Mouse (Mus musculus): ENCODE measurements at regions not wholly inside any gene's neighbourhood (a gene's known extent, or its start where the extent isn't known, plus 50 kb on each side); places are given as distances from the start of the nearest gene placed in this dataset.

DNA sequence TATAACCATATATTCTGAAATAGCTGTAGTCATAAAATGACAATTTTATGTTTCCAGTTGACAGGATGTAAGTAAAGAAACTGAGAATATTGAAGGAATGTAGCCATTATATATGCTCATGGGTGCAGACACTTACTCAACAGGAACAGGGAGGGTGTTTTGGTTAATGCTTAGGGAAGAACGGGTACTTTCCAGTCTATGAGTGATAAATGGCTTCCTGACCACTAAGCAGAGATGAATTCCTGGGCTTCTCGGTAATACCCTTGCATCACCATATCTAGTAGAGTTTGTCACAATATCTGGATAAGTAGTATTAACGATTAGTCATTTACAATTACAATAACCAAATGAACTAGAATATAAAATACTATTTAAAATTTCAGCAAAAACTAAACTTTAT, 130.5 kb downstream of the Cxxc4 start:
- TF ChIP-seq CTCF (IDR thresholded peaks at IDR 0.05; ENCODE audit: low read depth, low read length) (no peak), GATA1 (IDR thresholded peaks at IDR 0.05; ENCODE audit: borderline replicate concordance, low read length) (no peak), TAL1 (conservative IDR thresholded peaks at IDR 0.05; ENCODE audit: low read depth, low read length) (no peak), POLR2AphosphoS5 (IDR thresholded peaks at IDR 0.05; ENCODE audit: insufficient replicate concordance, low read depth, low read length) (no peak), GATA2 (IDR thresholded peaks at IDR 0.05; ENCODE audit: borderline replicate concordance, low read depth, low read length) (no peak)

Measured in G1E (cell line).